Mouse (Mus musculus) heart, adult 2 months (tissue): ENCODE data around the gene Zbtb4. TPM values are rescaled to one million over a fixed set of nuclear protein-coding genes. Genes with fewer than 3 reads are reported as not detected.

Experiments used
- DNase-seq, 2 experiments: peaks; one replicate each; pipeline ENCODE4 v3.0.0; 2021
- H3K27ac ChIP-seq: fragments of 200-600 bp; 2 replicates; pipeline ENCODE4 v1.8.1; 2022
- H3K27me3 ChIP-seq: fragments of 200-500 bp; 2 replicates; pipeline ENCODE4 v1.6.1; 2012; ENCODE audit warnings: mild to moderate bottlenecking, low read length, inconsistent platforms, mixed read lengths; ENCODE audit not compliant: control insufficient read depth, insufficient read depth
- H3K36me3 ChIP-seq: fragments of 200-500 bp; 2 replicates; pipeline ENCODE4 v1.6.1; 2012; ENCODE audit warnings: low read length, inconsistent platforms; ENCODE audit not compliant: control insufficient read depth, insufficient read depth
- H3K4me1 ChIP-seq: fragments of 200-500 bp; 2 replicates; pipeline ENCODE4 v1.6.1; 2011; ENCODE audit warnings: low read length; ENCODE audit not compliant: control insufficient read depth, insufficient read depth
- H3K4me3 ChIP-seq: fragments of 200-600 bp; 2 replicates; pipeline ENCODE4 v1.8.1; 2022
- H3K79me2 ChIP-seq: fragments of 200-500 bp; replicated peaks from 2 replicates; pipeline ENCODE4 v1.6.1; 2012; ENCODE audit warnings: mild to moderate bottlenecking, inconsistent platforms, low read length, moderate library complexity, mixed read lengths; ENCODE audit not compliant: control insufficient read depth, insufficient read depth
- H3K9ac ChIP-seq: fragments of 200-500 bp; 2 replicates; pipeline ENCODE4 v1.6.1; 2012; ENCODE audit warnings: low read depth, mild to moderate bottlenecking, control low read depth, inconsistent platforms, low read length, mixed read lengths
- CTCF ChIP-seq: fragments of 200-600 bp; IDR thresholded peaks from 2 replicates; pipeline ENCODE4 v1.8.1; 2022; ENCODE audit warnings: antibody characterized with exemption, mild to moderate bottlenecking, moderate library complexity
- EP300 ChIP-seq: fragments of 200-500 bp; IDR thresholded peaks from 2 replicates; pipeline ENCODE4 v1.6.1; 2011; ENCODE audit warnings: low read depth, low read length, control low read depth; ENCODE audit not compliant: insufficient read depth
- POLR2A ChIP-seq: fragments of 200-500 bp; IDR thresholded peaks from 2 replicates; pipeline ENCODE4 v1.6.1; 2011; ENCODE audit warnings: mild to moderate bottlenecking, low read depth, low read length, control low read depth; ENCODE audit not compliant: insufficient read depth
- WGBS: fragments of 180-500 bp; shearing (Covaris S2); methylation state at CpG from one replicate; pipeline ENCODE4 v1.1.7; 2018; 5-methylcytosine and 5-hydroxymethylcytosine counted together
- intact Hi-C: fragments of 180-260 bp; cut with DNase I; formaldehyde crosslinking; loops from one replicate; pipeline ENCODE4 v1.15.1; 2025
- long read RNA-seq: library from polyadenylated mRNA; stranded (forward); transcript quantifications from one replicate; pipeline ENCODE4 v2.0.0, GENCODE M21; 2021
- polyA plus RNA-seq: library from polyadenylated mRNA; depleted of rRNA; stranded (reverse); fragments of >200 nt; gene quantifications from 2 replicates; pipeline ENCODE4 v1.2.3, GENCODE M21; 2012; rRNA removed
- total RNA-seq, 2 experiments: library from RNA; stranded (reverse); gene quantifications; 2 replicates each; pipeline ENCODE4 v1.2.3; 2021

Zbtb4 gene
- total RNA-seq, result 10 to 100 TPM; 42.9 to 47.9 TPM
- 19.8 and 25.4 TPM in 2 replicates for polyA plus RNA-seq
- long read RNA-seq, full-length matches to known transcripts, result 2 of 14 reads
- long read RNA-seq, partial matches to known transcripts, result 0 of 14 reads
- long read RNA-seq, other reads (novel, unspliced or antisense), result 12 of 14 reads

DNA sequence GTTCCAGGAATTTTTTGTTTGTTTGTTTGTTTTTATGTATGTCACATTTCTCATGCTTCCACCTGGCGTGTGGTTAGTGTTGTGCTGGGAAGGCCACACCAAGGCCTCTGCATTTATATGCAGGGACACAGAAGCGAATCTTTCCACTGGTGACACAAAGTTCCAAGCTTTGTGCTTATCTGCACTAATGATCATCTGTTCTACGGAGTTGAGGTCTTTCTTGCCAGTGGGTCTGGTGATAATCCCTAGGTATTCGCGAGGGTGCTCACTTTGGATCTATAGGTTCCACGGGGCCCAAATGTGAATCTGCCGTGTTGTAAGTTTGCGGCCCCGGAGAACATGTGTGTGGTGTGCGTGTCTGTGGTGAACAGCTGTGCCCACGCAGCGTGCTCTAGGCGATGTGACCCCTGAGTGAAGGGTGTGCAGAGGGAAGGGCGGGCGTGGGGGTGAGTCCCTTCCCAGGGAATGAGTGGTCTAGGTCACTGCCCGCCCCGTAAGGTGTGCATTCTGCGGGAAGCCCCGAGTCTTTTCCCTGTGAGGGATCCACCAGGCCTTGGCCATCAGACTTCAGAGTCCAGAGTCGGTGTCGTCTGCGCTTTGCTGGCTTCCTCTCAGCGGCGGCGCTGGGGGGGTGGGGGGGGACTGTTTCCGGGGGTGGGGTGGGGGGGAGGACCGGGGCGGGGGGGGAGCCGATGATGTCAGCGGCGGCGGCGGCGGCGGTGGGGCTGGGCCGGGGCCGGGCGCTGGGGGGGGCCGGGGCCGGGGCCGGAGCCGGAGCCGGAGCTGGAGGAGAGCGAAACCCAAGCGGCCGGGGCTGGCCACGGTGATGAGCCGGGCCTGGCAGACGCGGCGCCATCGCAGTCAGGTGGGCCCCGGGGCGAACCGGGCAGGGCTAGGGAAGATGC is at the start of gene Zbtb4:
Gene Zbtb4 (plus strand): TSS at position 692 of the 905 bp plus-strand sequence.
- WGBS, result 15% methylated on average over 43 of the region's 55 CpGs
- H3K79me2 ChIP-seq, result no peaks in the 10 kb centered on the region; the same call in 1 of the 2 replicates

DNA sequence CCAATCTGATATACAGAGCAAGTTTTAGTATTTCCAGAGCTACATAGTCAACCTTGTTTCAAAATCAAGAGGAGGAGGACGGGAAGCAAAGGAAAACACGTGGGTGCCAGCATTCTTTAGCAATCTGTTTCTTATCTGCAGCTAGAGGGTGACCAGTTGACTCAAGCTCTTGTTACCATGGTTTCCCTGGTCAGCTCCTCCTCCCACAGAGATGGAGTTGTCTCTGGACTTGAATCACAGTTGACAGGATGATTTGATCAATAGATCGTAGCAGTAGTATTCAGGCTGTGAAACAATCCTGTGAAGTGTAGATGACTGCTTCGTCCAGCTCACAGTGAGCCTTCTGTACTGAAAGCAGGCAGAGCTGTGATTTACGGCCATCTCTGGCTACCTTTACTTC is 49.8 kb upstream of the Zbtb4 start:
- Histone ChIP-seq H3K4me1 (no peaks in the 10 kb centered on the region; the same call in 1 of the 2 replicates), H3K9ac (no peak overlapping the region), H3K79me2 (no peaks in the 10 kb centered on the region), H3K27me3 (no peaks in the 10 kb centered on the region), H3K27ac (no peak overlapping the region), H3K4me3 (no peak overlapping the region), H3K36me3 (no peaks in the 10 kb centered on the region)
- DNase-seq, result peak in 1 of 2 experiments; percentile 38
- 28% methylated on average over 5 of the region's 5 CpGs for WGBS
- TF ChIP-seq POLR2A (no peak), EP300 (no peak), CTCF (no peak)
- intact Hi-C loops, result loop anchor here (2.0 kb wide), 1 partner anchor 33 kb away; the partner anchor contains the start of gene Senp3

More for the DNA sequence above, at the start of gene Zbtb4:
- no peaks in the 10 kb centered on the region for H3K27me3 ChIP-seq
- peaks cover 11% of the 10 kb centered on the region for H3K4me1 ChIP-seq
- intact Hi-C loops, result loop anchor here (2.0 kb wide), 1 partner anchor 37 kb away; no protein-coding TSS in a partner anchor
- H3K9ac ChIP-seq, result peak within 1 kb of the TSS; percentile 98
- DNase-seq, result peak; percentile 72 to 75
- peak within 1 kb of the TSS; percentile 99 for H3K4me3 ChIP-seq
- H3K27ac ChIP-seq, result peak within 1 kb of the TSS; percentile 99
- TF ChIP-seq EP300 (no peak), CTCF (no peak), POLR2A (peak; percentile 82)
- H3K36me3 ChIP-seq, result no peaks in the 10 kb centered on the region

DNA sequence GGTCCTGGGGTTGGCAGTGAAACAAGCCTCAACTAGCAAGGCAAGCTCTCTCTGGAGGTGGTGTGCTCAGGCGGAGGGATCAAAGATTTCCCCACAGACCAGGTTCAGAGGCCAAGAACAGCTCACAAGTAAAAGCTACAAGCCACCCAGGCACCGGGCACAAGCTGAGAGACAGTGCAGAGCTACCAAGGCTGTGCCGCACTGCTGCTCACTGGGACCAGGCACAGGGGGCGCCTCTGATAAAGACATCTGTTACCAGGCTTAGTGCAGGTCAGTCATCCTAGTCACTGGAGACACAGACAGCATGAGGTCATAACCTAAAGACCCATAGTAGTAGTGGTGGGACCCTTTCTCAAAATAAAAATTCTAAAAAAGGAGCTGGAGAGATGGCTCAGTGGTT is 48.8 kb upstream of the Zbtb4 start:
- TF ChIP-seq CTCF (no peak), EP300 (no peak), POLR2A (no peak)
- Histone ChIP-seq H3K9ac (no peak overlapping the region), H3K4me3 (no peak overlapping the region), H3K27ac (no peak overlapping the region), H3K79me2 (no peaks in the 10 kb centered on the region), H3K4me1 (no peaks in the 10 kb centered on the region; the same call in 1 of the 2 replicates), H3K27me3 (no peaks in the 10 kb centered on the region), H3K36me3 (no peaks in the 10 kb centered on the region)
- intact Hi-C loops, result no loop called here
- WGBS, result 78% methylated on average over 4 of the region's 4 CpGs
- DNase-seq, result no peak

DNA sequence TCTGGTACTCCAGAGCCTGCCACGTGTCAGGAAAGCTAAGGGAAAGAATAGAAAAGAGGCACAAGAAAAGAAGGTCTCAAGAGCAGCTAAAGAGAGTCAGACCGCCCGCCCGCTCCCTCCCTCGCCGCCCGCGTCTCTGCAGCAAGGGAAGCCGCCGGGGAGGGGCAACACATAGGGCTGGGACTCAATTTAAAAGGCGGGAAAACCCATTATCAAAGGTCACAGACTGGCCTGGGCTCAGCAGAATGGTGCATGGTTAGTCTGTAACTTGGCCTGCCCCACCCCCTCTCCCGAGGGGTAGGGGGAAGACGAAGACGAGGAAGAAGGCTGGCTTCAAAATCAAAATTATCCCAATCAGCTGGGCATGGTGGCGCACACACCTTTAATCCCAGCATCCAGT is 47.1 kb upstream of the Zbtb4 start:
- Histone ChIP-seq H3K36me3 (no peaks in the 10 kb centered on the region), H3K79me2 (no peaks in the 10 kb centered on the region), H3K27me3 (no peaks in the 10 kb centered on the region), H3K27ac (no peak overlapping the region), H3K9ac (no peak overlapping the region), H3K4me3 (no peak overlapping the region), H3K4me1 (no peaks in the 10 kb centered on the region; the same call in 1 of the 2 replicates)
- intact Hi-C loops, result no loop called here
- TF ChIP-seq POLR2A, result no peak
- no peak for TF ChIP-seq EP300
- no peak for TF ChIP-seq CTCF
- DNase-seq, result no peak
- 47% methylated on average over 15 of the region's 15 CpGs for WGBS

DNA sequence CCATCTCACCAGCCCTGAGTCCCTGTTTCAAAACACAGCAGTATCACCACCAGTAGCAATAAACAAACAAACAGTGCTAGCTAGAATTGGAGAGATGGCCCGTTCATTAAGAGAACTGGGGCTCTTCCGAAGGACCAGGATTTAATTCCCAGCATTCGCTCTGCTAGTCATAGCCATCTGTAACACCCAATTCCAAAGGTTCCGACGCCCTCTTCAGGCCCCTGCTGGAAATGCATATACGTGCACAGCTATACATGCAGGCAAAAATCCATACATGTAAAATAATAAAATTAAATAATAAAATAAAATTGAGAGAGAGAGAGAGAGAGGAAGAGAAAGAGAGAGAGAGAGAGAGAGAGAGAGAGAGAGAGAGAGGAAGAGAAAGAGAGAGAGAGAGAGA is 46.3 kb upstream of the Zbtb4 start:
- no peak for DNase-seq
- 69% methylated on average over 6 of the region's 6 CpGs for WGBS
- H3K4me1 ChIP-seq, result no peaks in the 10 kb centered on the region; the same call in 1 of the 2 replicates
- H3K4me3 ChIP-seq, result no peak overlapping the region
- H3K27ac ChIP-seq, result no peak overlapping the region
- H3K36me3 ChIP-seq, result no peaks in the 10 kb centered on the region
- no peak overlapping the region for H3K9ac ChIP-seq
- intact Hi-C loops, result no loop called here
- H3K79me2 ChIP-seq, result no peaks in the 10 kb centered on the region
- TF ChIP-seq EP300, result no peak
- peak; percentile 32 for TF ChIP-seq CTCF
- no peaks in the 10 kb centered on the region for H3K27me3 ChIP-seq

DNA sequence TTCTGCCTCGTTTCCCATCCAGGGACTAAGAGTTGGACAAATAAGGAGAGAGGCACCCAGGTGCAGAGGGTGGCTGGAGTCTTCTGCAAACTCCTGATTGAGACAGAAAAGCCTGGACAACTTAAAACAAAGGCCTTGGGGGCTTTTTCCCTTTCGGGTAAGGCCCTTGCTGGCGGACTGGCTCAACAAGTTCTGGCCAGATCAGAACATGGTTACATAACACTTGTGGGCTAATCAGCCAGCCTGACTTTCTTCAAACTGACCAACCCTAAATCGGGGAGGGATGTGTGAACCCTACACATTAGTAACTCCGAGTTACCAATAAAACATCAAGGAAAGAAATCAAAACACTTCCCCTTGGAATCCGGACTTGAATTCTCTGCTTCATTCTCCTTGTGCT is 44.9 kb upstream of the Zbtb4 start:
- intact Hi-C loops, result no loop called here
- Histone ChIP-seq H3K9ac (no peak overlapping the region), H3K27me3 (no peaks in the 10 kb centered on the region), H3K27ac (no peak overlapping the region), H3K4me1 (no peaks in the 10 kb centered on the region), H3K36me3 (no peaks in the 10 kb centered on the region), H3K79me2 (no peaks in the 10 kb centered on the region), H3K4me3 (no peak overlapping the region)
- TF ChIP-seq EP300 (no peak), CTCF (no peak), POLR2A (no peak)
- no peak for DNase-seq
- WGBS, result 77% methylated on average over 6 of the region's 6 CpGs
